Mouse (Mus musculus) kidney, adult 2 months (tissue): ENCODE results near the gene Med7. TPM values are rescaled to one million over a fixed set of nuclear protein-coding genes. Genes with fewer than 3 reads are reported as not detected.

Source experiments
- DNase-seq: peaks from one replicate; pipeline ENCODE4 v3.0.0; 2021
- H3K27ac ChIP-seq: fragments of 200-500 bp; 2 replicates; pipeline ENCODE4 v1.5.1; 2012; ENCODE audit warnings: low read depth, low read length, control low read depth, inconsistent platforms; ENCODE audit not compliant: insufficient read depth
- H3K27me3 ChIP-seq: fragments of 200-500 bp; replicated peaks from 2 replicates; pipeline ENCODE4 v1.6.1; 2012; ENCODE audit warnings: mild to moderate bottlenecking, moderate library complexity, low read length, inconsistent platforms; ENCODE audit not compliant: control insufficient read depth, insufficient read depth
- H3K36me3 ChIP-seq: fragments of 200-500 bp; 2 replicates; pipeline ENCODE4 v1.6.1; 2012; ENCODE audit warnings: mild to moderate bottlenecking, moderate library complexity, low read length, inconsistent platforms; ENCODE audit not compliant: control insufficient read depth, insufficient read depth
- H3K4me1 ChIP-seq: fragments of 200-500 bp; 2 replicates; pipeline ENCODE4 v1.6.1; 2011; ENCODE audit warnings: low read length; ENCODE audit not compliant: control insufficient read depth, insufficient read depth
- H3K4me3 ChIP-seq: fragments of 200-500 bp; 2 replicates; pipeline ENCODE4 v1.5.1; 2011; ENCODE audit warnings: mild to moderate bottlenecking, low read depth, low read length, control low read depth; ENCODE audit not compliant: insufficient read depth
- CTCF ChIP-seq: fragments of 200-500 bp; conservative IDR thresholded peaks from 2 replicates; pipeline ENCODE4 v1.5.1; 2011; ENCODE audit warnings: low read depth, mild to moderate bottlenecking, control low read depth, low read length, moderate library complexity, mixed read lengths; ENCODE audit not compliant: insufficient read depth, insufficient read length
- POLR2A ChIP-seq: fragments of 200-500 bp; IDR thresholded peaks from one replicate; pipeline ENCODE4 v1.6.1; 2011; ENCODE audit warnings: low read depth, low read length, control low read depth
- WGBS: fragments of 180-500 bp; shearing (Covaris S2); methylation state at CpG from one replicate; pipeline ENCODE4 v1.1.7; 2018; 5-methylcytosine and 5-hydroxymethylcytosine counted together
- polyA plus RNA-seq: library from polyadenylated mRNA; depleted of rRNA; stranded (reverse); fragments of >200 nt; gene quantifications from 2 replicates; pipeline ENCODE4 v1.2.3, GENCODE M21; 2012; rRNA removed

Gene Med7
- polyA plus RNA-seq, 1 experiment = 16.5 TPM

GRCm38 (mm10) chr11:46466878-46467277 is 30.2 kb downstream of the Med7 start:
- H3K27me3 ChIP-seq = no peaks in the 10 kb centered on the region; the same call in 1 of the 2 replicates
- WGBS = 81% methylated on average over 2 of the region's 2 CpGs
- no peaks in the 10 kb centered on the region for H3K36me3 ChIP-seq
- no peak overlapping the region for H3K27ac ChIP-seq
- no peak for TF ChIP-seq POLR2A
- no peak for TF ChIP-seq CTCF
- H3K4me3 ChIP-seq = no peak overlapping the region
- no peak for DNase-seq
- no peaks in the 10 kb centered on the region for H3K4me1 ChIP-seq

GRCm38 (mm10) chr11:46474220-46474619 is 37.5 kb downstream of the Med7 start:
- no peak for DNase-seq
- Histone ChIP-seq H3K4me3 (no peak overlapping the region), H3K27me3 (no peaks in the 10 kb centered on the region; the same call in 1 of the 2 replicates), H3K27ac (no peak overlapping the region), H3K4me1 (no peaks in the 10 kb centered on the region), H3K36me3 (no peaks in the 10 kb centered on the region)
- no peak for TF ChIP-seq POLR2A
- no peak for TF ChIP-seq CTCF
- WGBS = 77% methylated on average over 4 of the region's 4 CpGs

- H3K36me3 ChIP-seq = no peaks in the 10 kb centered on the region
- 72% methylated on average over 9 of the region's 9 CpGs for WGBS
- no peak for DNase-seq
- no peak for TF ChIP-seq CTCF
- no peak for TF ChIP-seq POLR2A
- no peaks in the 10 kb centered on the region for H3K4me1 ChIP-seq
- no peaks in the 10 kb centered on the region for H3K27me3 ChIP-seq
- no peak overlapping the region for H3K4me3 ChIP-seq
- no peak overlapping the region for H3K27ac ChIP-seq
Observed at GRCm38 (mm10) chr11:46479311-46479710, 42.6 kb downstream of the Med7 start.

- TF ChIP-seq POLR2A (no peak), CTCF (no peak)
- peak; percentile 5 for DNase-seq
- no peaks in the 10 kb centered on the region for H3K4me1 ChIP-seq
- 51% methylated on average over 7 of the region's 7 CpGs for WGBS
- no peak overlapping the region for H3K4me3 ChIP-seq
- no peak overlapping the region for H3K27ac ChIP-seq
- no peaks in the 10 kb centered on the region for H3K36me3 ChIP-seq
- H3K27me3 ChIP-seq = no peaks in the 10 kb centered on the region
Observed at GRCm38 (mm10) chr11:46480517-46480916, 43.8 kb downstream of the Med7 start.

GRCm38 (mm10) chr11:46488231-46488630 is 51.5 kb downstream of the Med7 start:
- Histone ChIP-seq H3K27me3 (no peaks in the 10 kb centered on the region), H3K4me3 (no peak overlapping the region), H3K4me1 (no peaks in the 10 kb centered on the region), H3K36me3 (no peaks in the 10 kb centered on the region), H3K27ac (no peak overlapping the region)
- TF ChIP-seq POLR2A = no peak
- no peak for TF ChIP-seq CTCF
- DNase-seq = no peak
- WGBS = 9% methylated on average over 1 of the region's 1 CpGs

GRCm38 (mm10) chr11:46488650-46489049 is 51.9 kb downstream of the Med7 start:
- 82% methylated on average over 2 of the region's 2 CpGs for WGBS

More at GRCm38 (mm10) chr11:46488650-46489049, 51.9 kb downstream of the Med7 start:
- Histone ChIP-seq H3K4me1 (no peaks in the 10 kb centered on the region), H3K4me3 (no peak overlapping the region), H3K36me3 (no peaks in the 10 kb centered on the region), H3K27me3 (no peaks in the 10 kb centered on the region), H3K27ac (no peak overlapping the region)
- no peak for DNase-seq
- TF ChIP-seq CTCF (no peak), POLR2A (no peak)

Other genes starting within 250 kb of the Med7 start
- not detected in 2 replicates for gene Fndc9, start 201.4 kb upstream of the Med7 start, polyA plus RNA-seq
- 68.4 and 71.1 TPM in 2 replicates for gene Cyfip2, start 124.1 kb upstream of the Med7 start, polyA plus RNA-seq
- gene Itk, start 47.4 kb upstream of the Med7 start, polyA plus RNA-seq = 0.16 and 1.8 TPM in 2 replicates
- 0.10 and 0.38 TPM in 2 replicates for gene Fam71b, start 40.4 kb upstream of the Med7 start, polyA plus RNA-seq
- 0.19 and 0.25 TPM in 2 replicates for gene Havcr2, start 18.0 kb downstream of the Med7 start, polyA plus RNA-seq
- gene Gm12169, start 87.3 kb downstream of the Med7 start, polyA plus RNA-seq = not detected in 2 replicates
- not detected in 2 replicates for gene BC053393, start 134.6 kb downstream of the Med7 start, polyA plus RNA-seq
- gene Dppa1, start 192.3 kb downstream of the Med7 start, polyA plus RNA-seq = not detected in 2 replicates